Mouse (Mus musculus) E14TG2a.4 (cell line): ENCODE results near the gene Gm11020.

Source experiments
- CTCF ChIP-seq: conservative IDR thresholded peaks from 2 replicates; pipeline ENCODE4 v1.5.1; 2014; ENCODE audit warnings: low read length
- NANOG ChIP-seq: IDR thresholded peaks from 2 replicates; pipeline ENCODE4 v1.6.1; 2014; ENCODE audit warnings: borderline replicate concordance, low read length, mixed read lengths
- POU5F1 ChIP-seq: IDR thresholded peaks from 2 replicates; pipeline ENCODE4 v1.6.1; 2014; ENCODE audit warnings: low read length, borderline replicate concordance

GRCm38 (mm10) chr8:104294396-104294795 is 27.0 kb upstream of the Gm11020 start:
- TF ChIP-seq CTCF (no peak), POU5F1 (no peak), NANOG (no peak)
